Mouse (Mus musculus) CD4-positive helper T cell, adult 2 months (primary cell): Measurements from ENCODE around the gene Radil.

Experiments used
- DNase-seq: peaks from one replicate; pipeline ENCODE4 v3.0.0-alpha.2; 2012; ENCODE audit warnings: low read depth, missing footprints, low spot score

Radil gene

DNA sequence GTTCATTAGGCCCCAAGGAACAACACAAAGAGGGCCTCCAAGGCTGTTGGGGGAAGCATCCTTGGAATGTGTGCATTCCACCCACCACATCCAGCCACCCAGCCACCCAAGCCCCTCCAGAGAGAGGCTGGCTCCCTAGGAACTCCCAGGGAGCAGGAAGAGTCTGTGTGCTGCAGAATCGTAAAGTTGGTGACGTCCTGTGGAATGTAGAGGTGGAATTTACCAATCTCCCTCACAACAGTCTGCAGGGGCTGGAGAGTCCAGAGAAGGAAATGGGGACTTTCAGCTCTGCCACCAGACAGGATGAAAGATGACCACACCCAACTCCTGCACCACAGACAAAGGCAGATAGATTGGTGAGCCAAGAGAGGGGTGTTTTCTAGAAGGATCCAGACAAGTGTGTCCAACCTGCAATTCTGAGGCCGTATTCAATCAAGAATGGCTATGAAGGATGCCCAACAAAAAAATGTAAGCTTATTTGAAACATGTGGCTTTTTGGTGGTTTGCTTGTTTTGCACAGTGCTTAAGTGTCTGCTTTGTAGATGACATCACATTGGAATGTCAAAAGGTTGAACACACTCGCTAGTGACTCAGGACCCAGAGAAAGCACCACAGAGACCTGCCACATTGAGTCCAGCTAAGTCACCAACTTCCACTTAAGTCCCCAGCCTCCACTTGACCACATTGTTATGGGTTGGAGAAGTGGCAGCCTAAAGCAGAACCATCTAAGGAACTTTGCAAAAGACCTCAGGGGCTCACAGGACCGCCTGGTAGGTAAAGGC, 5.7 kb downstream of the Radil start:
- no peak for DNase-seq

DNA sequence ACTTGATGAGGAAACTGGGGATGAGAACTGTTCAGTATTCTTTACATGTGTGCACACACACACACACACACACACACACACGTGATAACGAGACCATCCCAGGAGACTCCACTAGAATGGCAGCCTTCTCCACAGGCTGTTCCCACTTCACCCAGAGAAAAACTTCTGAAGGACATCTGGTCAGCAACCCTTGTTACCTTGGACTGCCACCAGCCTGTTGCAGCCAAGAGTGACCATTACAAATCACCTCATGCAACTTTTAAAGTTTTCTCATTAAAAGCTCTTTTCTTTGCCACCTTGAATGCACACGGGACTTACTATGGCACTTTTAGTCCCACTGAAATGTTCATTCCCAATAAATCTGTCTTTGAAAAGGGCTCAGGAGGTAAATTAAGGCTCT, 13.6 kb downstream of the Radil start:
- no peak for DNase-seq

- DNase-seq, result no peak
These were observed 15.5 kb downstream of the Radil start for GRCm38 (mm10) chr5:142535388-142535787.

- no peak for DNase-seq
These were observed 21.0 kb downstream of the Radil start, which contains the start of gene Papolb for GRCm38 (mm10) chr5:142529915-142530314. Gene Papolb (minus strand): TSS chr5:142530076.

DNA sequence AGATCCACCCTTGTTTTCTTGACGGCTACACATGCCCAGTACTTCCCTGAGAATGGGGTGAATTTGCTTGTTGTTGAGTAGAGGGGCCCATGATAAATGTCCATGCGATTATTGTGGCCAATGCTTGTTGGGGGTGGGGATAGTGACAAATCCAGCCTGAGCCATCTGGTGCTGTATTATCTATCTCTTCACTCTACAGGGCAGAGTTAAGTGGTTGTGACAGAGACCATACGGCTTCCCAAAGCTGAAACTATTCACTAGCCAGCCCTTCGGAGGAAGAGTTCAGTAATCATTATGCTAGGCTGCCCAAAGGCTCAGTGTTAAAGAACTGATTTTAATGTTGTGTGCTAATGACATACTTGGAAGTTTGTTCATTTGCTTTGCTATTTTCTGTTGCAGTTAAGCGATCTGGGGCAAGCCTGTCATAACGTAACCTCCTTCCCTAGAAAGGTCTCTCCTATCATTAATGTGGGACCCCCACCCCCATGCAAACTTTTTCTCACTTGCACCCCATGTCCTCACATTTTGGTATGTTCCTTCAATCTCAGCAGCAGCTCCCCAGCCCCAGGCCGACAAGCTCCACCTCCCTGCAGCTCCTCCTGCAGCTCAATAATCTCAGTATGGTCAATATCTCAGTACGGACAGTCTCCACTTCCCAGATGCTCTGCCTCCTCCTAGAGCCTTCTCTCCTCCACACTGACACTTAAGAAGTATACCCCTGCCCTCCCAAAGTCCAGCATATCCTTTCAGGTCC, 26.0 kb downstream of the Radil start:
- DNase-seq, result no peak

- DNase-seq, result no peak
These were observed 29.6 kb downstream of the Radil start for GRCm38 (mm10) chr5:142521195-142521866.

- no peak for DNase-seq
These were observed 30.5 kb downstream of the Radil start for GRCm38 (mm10) chr5:142520360-142520759.

GRCm38 (mm10) chr5:142518973-142519372, 31.9 kb downstream of the Radil start:
- DNase-seq, result no peak

GRCm38 (mm10) chr5:142512112-142512511, 38.8 kb downstream of the Radil start:
- DNase-seq, result no peak

DNA sequence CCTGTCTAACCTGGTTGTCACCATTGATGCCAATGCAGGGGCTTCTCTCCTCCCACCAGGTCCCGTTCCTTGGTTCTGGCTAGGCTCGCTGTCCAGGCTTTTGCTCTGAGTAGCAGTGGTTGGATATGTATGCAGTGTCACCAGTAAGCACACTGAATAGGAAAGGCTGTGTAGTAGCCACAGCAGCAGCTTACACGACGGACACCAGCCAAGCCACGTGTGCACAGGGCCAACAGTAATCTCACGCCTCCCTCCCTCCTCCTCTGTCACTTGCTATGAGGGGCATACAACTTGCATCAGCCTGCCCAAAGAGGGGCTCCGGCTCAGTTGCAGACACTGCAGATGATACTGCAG, 40.9 kb downstream of the Radil start:
- DNase-seq, result no peak

GRCm38 (mm10) chr5:142509141-142510060, 41.5 kb downstream of the Radil start:
- DNase-seq, result no peak

DNA sequence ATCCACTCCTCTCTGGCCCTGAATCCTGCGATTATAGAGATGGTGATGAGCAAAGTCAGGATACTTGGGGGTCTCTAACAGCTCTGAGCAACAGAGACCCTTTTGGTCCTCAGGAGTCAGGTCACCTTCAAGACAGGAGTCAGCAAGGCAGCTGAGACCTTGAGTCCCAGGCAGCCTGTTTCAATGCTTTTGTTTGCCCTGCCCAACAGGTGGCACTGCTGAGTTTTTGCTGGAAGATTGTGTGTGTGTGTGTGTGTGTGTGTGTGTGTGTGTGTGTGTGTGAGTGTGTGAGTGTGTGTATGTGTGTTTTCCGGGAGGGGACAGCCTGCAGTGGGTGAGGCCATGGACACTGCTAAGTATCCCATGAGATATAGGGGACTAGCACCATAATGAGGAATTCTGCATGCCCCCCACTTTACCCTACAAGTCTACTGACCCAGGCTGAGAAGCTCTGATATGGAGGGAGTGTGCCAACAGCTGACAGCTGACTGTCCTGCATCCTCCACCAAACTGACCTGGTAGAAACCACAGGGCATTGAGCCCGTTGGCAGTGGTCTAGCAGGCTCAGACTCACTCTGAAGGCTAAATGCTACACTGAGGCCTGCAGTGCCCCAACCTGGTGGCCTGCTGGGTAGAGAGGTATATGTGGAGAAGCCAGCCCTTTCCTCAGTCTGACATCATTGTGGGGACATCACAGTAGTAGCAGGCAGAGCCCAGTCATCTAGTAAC, 45.0 kb downstream of the Radil start:
- DNase-seq, result no peak

GRCm38 (mm10) chr5:142504175-142504574, 46.7 kb downstream of the Radil start:
- no peak for DNase-seq

GRCm38 (mm10) chr5:142502414-142502813, 48.5 kb downstream of the Radil start:
- peak; percentile 55 for DNase-seq

GRCm38 (mm10) chr5:142500918-142501317, 50.0 kb downstream of the Radil start:
- no peak for DNase-seq

DNA sequence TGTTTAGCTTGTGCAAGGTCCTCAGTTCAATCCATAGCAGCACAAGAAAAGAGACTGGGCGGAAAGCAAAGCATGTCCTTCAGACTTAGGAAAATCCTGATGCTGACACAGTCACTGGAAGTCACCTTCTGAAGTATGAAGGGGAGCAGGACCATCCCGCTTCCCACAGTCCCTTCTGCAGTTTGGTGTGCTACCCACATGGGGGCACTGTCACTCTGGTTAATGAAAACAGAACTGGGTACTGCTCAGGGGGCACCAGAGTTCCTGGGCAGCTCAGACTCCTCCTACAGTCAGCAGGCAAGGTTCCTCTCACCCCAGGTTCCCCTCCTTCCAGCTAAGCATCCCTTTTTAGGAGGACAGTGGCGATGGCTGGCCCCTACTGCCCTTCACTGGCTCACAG, 51.9 kb downstream of the Radil start:
- DNase-seq, result no peak

DNA sequence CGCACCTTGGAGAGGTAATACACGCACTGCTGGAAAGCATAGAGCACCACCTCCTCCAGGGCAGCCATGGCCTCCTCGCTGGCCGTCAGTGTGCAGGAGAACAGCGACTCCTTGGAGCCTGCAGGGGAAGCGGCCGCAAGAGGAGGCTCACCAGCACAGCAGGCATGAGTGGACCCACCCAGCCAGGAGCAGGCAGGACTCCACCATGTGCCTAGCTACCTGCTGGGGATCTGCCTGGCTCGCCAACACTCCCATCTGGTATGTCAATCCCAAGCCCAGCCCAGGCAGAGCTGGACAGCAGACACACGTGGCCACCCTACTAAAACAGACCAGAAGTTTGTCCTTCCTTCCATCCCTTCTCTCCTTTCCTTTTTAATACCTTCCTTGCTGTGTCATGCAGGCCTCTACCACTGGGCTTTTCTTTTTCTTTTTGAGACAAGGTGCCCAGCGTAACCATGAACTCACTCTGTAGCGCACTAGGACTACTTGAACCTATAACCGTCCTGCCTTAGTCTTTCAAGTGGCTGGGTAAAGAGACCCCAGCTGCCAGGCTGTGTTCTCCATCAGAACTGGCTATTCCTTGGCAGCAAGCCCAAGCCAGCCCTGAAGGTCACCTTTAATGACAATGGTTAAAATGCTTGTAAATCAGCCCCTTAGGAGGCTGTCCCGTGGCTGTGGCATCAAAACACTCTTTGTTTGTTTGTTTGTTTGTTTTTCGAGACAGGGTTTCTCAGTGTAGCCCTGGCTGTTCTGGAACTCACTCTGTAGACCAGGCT, 55.4 kb downstream of the Radil start:
- no peak for DNase-seq

DNA sequence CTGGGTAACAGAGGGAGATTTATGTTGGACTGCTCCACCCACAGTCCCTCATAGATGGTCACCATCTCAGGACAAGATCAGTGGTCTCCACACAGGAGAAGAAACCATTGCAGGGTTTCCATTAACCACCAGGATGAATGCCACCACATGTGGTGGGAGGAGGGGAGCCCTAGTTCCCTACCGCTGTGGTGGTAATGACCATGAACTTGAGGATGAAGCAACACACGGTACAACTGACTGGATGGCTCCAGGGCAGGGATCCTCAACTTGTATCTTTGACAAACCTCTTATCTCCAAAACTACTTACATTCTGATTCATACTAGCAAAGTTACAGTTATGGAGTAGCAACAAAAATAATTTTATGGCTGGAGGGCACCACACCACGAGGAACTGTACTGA, 57.6 kb downstream of the Radil start:
- DNase-seq, result no peak

DNA sequence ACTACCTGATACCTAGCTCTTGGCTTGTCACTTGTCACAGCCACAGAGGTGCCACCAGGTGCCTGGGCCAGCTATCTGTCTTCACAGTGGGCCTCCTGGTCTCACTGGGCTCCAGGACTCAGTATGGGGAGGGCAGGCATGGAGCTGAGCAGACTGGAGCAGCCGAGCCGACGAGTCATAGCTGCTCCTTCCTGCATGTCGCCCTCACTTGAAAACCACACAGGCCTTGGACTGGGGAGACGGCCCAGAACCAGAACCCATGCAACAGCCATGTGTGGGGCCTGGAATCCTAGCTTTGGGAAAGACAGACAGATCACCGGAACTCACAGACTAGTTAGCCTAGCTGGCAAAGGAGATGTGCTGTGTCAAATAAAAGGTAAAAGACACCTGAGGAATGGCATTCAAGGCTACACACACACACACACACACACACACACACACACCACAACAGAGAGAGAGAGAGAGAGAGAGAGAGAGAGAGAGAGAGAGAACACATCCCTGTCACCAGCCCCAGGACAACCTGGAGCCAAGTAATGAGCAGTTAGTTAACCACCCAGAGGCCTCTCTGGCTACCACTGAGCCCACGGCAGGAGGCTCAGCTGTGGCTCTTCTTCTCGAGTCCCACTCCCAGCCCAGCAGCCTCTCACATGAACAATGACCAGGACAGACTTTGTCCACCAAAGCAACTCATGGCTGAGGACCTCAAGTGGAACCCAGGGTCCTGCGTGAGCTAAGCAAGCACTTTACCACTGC, 60.8 kb downstream of the Radil start:
- no peak for DNase-seq
